Mouse (Mus musculus) megakaryocyte, adult 5-6 weeks (primary cell): ENCODE measurements around the gene Scn3a. TPM values are rescaled to one million over a fixed set of nuclear protein-coding genes. Genes with fewer than 3 reads are reported as not detected.
"Not testable (repeated sequence)": the region's sequence is repeated elsewhere in the genome, so short reads cannot be mapped to it uniquely, and the experiment has no call there.

Experiments
- ATAC-seq: 2 replicates; pipeline ENCODE4 v1.8.0; 2016; ENCODE audit warnings: mild to moderate bottlenecking, inconsistent platforms; ENCODE audit not compliant: poor library complexity, severe bottlenecking
- total RNA-seq, 2 experiments: library from RNA; stranded (forward) in 1 of 2; stranded (reverse) in 1 of 2; fragments of 153-499, 151-499 nt in 1 of 2; fragments of 221-1000, 200-1000 nt in 1 of 2; gene quantifications; 2 replicates each; pipeline versions ENCODE4 v1.2.3 to v1.2.4; 2015 to 2017

Gene Scn3a
- total RNA-seq, 2 experiments from 2014 or later, result not detected

- ATAC-seq, result no peak
Measured at GRCm38 (mm10) chr2:65508217-65508616, 59.2 kb downstream of the Scn3a start.

GRCm38 (mm10) chr2:65490450-65490849, 77.0 kb downstream of the Scn3a start:
- no peak for ATAC-seq

GRCm38 (mm10) chr2:65483434-65483833, 84.0 kb downstream of the Scn3a start:
- ATAC-seq, result no peak

- peak; percentile 56; the same call in 1 of the 2 replicates for ATAC-seq
Measured at GRCm38 (mm10) chr2:65481007-65481672, 86.3 kb downstream of the Scn3a start.

GRCm38 (mm10) chr2:65471311-65471882, 96.0 kb downstream of the Scn3a start:
- ATAC-seq, result no peak

- ATAC-seq, result no peak
Measured at GRCm38 (mm10) chr2:65465694-65466093, 101.7 kb downstream of the Scn3a start.

- ATAC-seq, result no peak
Measured at GRCm38 (mm10) chr2:65453763-65454162, 113.7 kb downstream of the Scn3a start.

GRCm38 (mm10) chr2:65451401-65452078, 115.9 kb downstream of the Scn3a start:
- ATAC-seq, result not testable (repeated sequence)

GRCm38 (mm10) chr2:65450449-65451360, 116.7 kb downstream of the Scn3a start:
- ATAC-seq, result no peak

- no peak for ATAC-seq
Measured at GRCm38 (mm10) chr2:65449126-65449828, 118.2 kb downstream of the Scn3a start.

- ATAC-seq, result no peak
Measured at GRCm38 (mm10) chr2:65443082-65443481, 124.3 kb downstream of the Scn3a start.

- no peak for ATAC-seq
Measured at GRCm38 (mm10) chr2:65441566-65441965, 125.9 kb downstream of the Scn3a start.

GRCm38 (mm10) chr2:65441110-65441509, 126.3 kb downstream of the Scn3a start:
- no peak for ATAC-seq

GRCm38 (mm10) chr2:65436917-65437316, 130.5 kb downstream of the Scn3a start:
- ATAC-seq, result no peak

GRCm38 (mm10) chr2:65423501-65423900, 143.9 kb downstream of the Scn3a start:
- ATAC-seq, result no peak

GRCm38 (mm10) chr2:65421259-65422255, 145.9 kb downstream of the Scn3a start:
- ATAC-seq, result no peak

GRCm38 (mm10) chr2:65418608-65419007, 148.8 kb downstream of the Scn3a start:
- ATAC-seq, result no peak

- 0 out of 2 replicates have a peak, but pooled peaks have one; percentile 13 for ATAC-seq
Measured at GRCm38 (mm10) chr2:65416535-65416934, 150.9 kb downstream of the Scn3a start.

- no peak for ATAC-seq
Measured at GRCm38 (mm10) chr2:65415294-65415693, 152.1 kb downstream of the Scn3a start.
